Mouse (Mus musculus) adrenal gland, postnatal 10 days (tissue): ENCODE results near the gene Ahnak. TPM values are rescaled to one million over a fixed set of nuclear protein-coding genes. Genes with fewer than 3 reads are reported as not detected.
"Not testable (repeated sequence)": the region's sequence is repeated elsewhere in the genome, so short reads cannot be mapped to it uniquely, and the experiment has no call there.

Source experiments
- DNase-seq: peaks from one replicate; pipeline ENCODE4 v3.0.0; 2021; ENCODE audit warnings: mixed read lengths
- total RNA-seq, 2 experiments: library from RNA; stranded (reverse); gene quantifications; 2 replicates each; pipeline ENCODE4 v1.2.3; 2021

Ahnak gene
- total RNA-seq, 2 experiments from 2014 or later, result 146 to 184 TPM

GRCm38 (mm10) chr19:9041074-9041473 lies 52.0 kb downstream of the Ahnak start:
- DNase-seq, result no peak

- no peak for DNase-seq
Measured at GRCm38 (mm10) chr19:9043123-9043522, 54.0 kb downstream of the Ahnak start.

- no peak for DNase-seq
Measured at GRCm38 (mm10) chr19:9044291-9044690, 55.2 kb downstream of the Ahnak start.

GRCm38 (mm10) chr19:9047207-9047945 lies 58.3 kb downstream of the Ahnak start:
- no peak for DNase-seq

- peak; percentile 44 for DNase-seq
Measured at GRCm38 (mm10) chr19:9047946-9048387, 58.9 kb downstream of the Ahnak start.

- no peak for DNase-seq
Measured at GRCm38 (mm10) chr19:9048981-9049687, 60.0 kb downstream of the Ahnak start.

GRCm38 (mm10) chr19:9050294-9051229 lies 61.5 kb downstream of the Ahnak start:
- DNase-seq, result no peak

GRCm38 (mm10) chr19:9051985-9052384 lies 62.9 kb downstream of the Ahnak start:
- not testable (repeated sequence) for DNase-seq

GRCm38 (mm10) chr19:9052803-9053431 lies 63.8 kb downstream of the Ahnak start:
- peak; percentile 74 for DNase-seq

GRCm38 (mm10) chr19:9055153-9055552 lies 66.1 kb downstream of the Ahnak start:
- peak; percentile 32 for DNase-seq

- no peak for DNase-seq
Measured at GRCm38 (mm10) chr19:9055703-9056355, 66.7 kb downstream of the Ahnak start.

- no peak for DNase-seq
Measured at GRCm38 (mm10) chr19:9057679-9058078, 68.6 kb downstream of the Ahnak start.

GRCm38 (mm10) chr19:9058331-9058884 lies 69.3 kb downstream of the Ahnak start:
- no peak for DNase-seq

GRCm38 (mm10) chr19:9058944-9059343 lies 69.9 kb downstream of the Ahnak start:
- no peak for DNase-seq

GRCm38 (mm10) chr19:9059391-9059790 lies 70.3 kb downstream of the Ahnak start:
- DNase-seq, result peak; percentile 31

- DNase-seq, result no peak
Measured at GRCm38 (mm10) chr19:9060103-9060502, 71.0 kb downstream of the Ahnak start.

GRCm38 (mm10) chr19:9061221-9061893 lies 72.3 kb downstream of the Ahnak start:
- DNase-seq, result peak; percentile 83

- DNase-seq, result no peak
Measured at GRCm38 (mm10) chr19:9062822-9063221, 73.7 kb downstream of the Ahnak start.

- no peak for DNase-seq
Measured at GRCm38 (mm10) chr19:9063831-9064230, 74.7 kb downstream of the Ahnak start.
